Mouse (Mus musculus): Measurements from ENCODE around the gene Tmtc1. TPM values are rescaled to one million over a fixed set of nuclear protein-coding genes. Genes with fewer than 3 reads are reported as not detected.

Tmtc1 gene
- polyA plus RNA-seq, 1 experiment: not detected

DNA sequence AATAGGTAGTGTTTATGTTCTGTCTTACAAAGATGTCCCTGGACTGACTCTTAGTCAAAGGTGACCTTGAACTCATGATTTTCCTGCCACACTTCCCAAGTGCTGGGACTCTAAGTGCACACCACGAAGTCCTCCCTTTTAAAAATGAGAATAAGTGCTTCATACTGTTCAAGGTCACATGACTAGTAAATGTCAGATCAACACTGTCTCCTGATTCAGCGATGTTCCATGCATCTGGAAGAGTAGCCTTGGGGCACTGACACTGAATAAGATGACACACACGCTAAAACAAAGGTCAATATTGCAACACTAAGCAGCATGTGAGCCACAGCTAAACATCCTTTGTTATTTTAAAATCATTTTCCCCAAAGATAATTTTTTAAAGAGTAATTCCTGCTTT is 139.0 kb downstream of the Tmtc1 start:
- Histone ChIP-seq H3K4me3 (ENCODE audit: insufficient read depth, low read length) (no peak overlapping the region), H3K4me1 (ENCODE audit: control insufficient read depth, insufficient read depth, low read length) (no peaks in the 10 kb centered on the region), H3K27ac (ENCODE audit: insufficient read depth, low read depth, low read length) (no peak overlapping the region)
- TF ChIP-seq POLR2A (IDR thresholded peaks at IDR 0.05; ENCODE audit: borderline replicate concordance, low read depth, low read length) (no peak), CTCF (IDR thresholded peaks at IDR 0.05; ENCODE audit: low read depth, low read length) (no peak)

DNA sequence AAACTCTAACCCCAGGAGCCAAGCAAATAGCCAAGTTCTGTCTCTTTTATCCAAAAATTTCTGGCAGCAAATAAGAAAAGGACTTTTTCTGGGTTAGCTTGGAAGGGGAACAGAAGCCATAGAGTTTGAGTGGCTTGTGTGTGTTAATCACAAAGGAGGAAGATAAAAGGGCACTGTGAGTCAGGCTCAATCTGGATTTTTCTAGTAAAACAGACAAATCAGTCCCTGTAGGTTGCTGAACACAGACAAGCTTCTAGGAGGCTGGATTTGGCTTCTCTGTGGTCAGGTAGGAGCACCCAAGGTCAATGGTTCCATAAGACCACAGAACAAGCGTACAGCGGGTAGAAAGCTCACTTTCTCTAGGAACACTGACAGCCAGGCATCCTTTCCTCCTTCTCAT is 141.9 kb downstream of the Tmtc1 start:
- H3K27ac ChIP-seq (ENCODE audit: insufficient read depth, low read depth, low read length): no peak overlapping the region
- H3K4me1 ChIP-seq (ENCODE audit: control insufficient read depth, insufficient read depth, low read length): no peaks in the 10 kb centered on the region
- H3K4me3 ChIP-seq (ENCODE audit: insufficient read depth, low read length): no peak overlapping the region
- no peak for TF ChIP-seq CTCF (IDR thresholded peaks at IDR 0.05; ENCODE audit: low read depth, low read length)
- TF ChIP-seq POLR2A (IDR thresholded peaks at IDR 0.05; ENCODE audit: borderline replicate concordance, low read depth, low read length): no peak

- TF ChIP-seq POLR2A (IDR thresholded peaks at IDR 0.05; ENCODE audit: borderline replicate concordance, low read depth, low read length): no peak
- TF ChIP-seq CTCF (IDR thresholded peaks at IDR 0.05; ENCODE audit: low read depth, low read length): no peak
- Histone ChIP-seq H3K27ac (ENCODE audit: insufficient read depth, low read depth, low read length) (no peak overlapping the region), H3K4me1 (ENCODE audit: control insufficient read depth, insufficient read depth, low read length) (no peaks in the 10 kb centered on the region), H3K4me3 (ENCODE audit: insufficient read depth, low read length) (no peak overlapping the region)
Observed at GRCm38 (mm10) chr6:148297086-148297485, 147.1 kb downstream of the Tmtc1 start.

DNA sequence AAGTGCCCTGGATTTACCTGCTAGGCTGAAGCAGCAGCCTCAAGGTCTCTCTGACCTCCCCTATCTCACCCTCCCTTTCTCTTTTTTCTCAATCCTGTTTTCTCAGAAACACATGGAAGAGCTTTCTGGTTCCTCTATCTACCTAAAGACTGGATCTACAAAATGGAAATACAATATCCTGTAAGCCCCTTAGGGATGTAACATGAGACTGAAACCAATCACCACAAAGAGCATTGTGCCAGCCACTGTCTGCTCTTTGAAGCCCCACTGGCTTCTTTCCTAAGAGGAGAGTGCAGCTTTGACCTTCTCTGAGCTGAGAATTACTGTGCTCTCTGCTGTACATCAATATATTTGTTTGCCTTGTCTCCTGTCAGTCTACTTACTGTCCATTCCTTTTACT is 147.8 kb downstream of the Tmtc1 start:
- no peak for TF ChIP-seq POLR2A (IDR thresholded peaks at IDR 0.05; ENCODE audit: borderline replicate concordance, low read depth, low read length)
- no peak for TF ChIP-seq CTCF (IDR thresholded peaks at IDR 0.05; ENCODE audit: low read depth, low read length)
- Histone ChIP-seq H3K27ac (ENCODE audit: insufficient read depth, low read depth, low read length) (no peak overlapping the region), H3K4me1 (ENCODE audit: control insufficient read depth, insufficient read depth, low read length) (no peaks in the 10 kb centered on the region), H3K4me3 (ENCODE audit: insufficient read depth, low read length) (no peak overlapping the region)

DNA sequence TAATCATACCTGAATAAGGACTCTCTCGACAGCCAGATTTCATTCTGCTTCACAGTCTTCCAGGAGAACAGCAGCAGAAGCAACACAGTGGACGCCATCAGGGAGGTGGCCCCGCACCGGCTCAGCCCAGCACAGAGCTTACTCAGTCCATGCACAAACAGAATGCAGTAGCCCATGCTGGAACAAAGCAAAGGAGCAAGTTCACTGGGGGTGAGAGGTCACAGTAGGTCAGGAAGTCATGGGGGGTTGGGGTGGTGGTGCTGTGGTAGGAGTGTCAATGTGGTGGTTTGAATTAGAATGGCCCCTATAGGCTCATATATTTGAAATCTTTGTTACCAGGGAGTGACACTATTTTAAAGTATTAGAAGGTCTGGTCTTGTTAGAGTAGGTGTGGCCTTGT is 149.7 kb downstream of the Tmtc1 start:
- TF ChIP-seq POLR2A (IDR thresholded peaks at IDR 0.05; ENCODE audit: borderline replicate concordance, low read depth, low read length) (no peak), CTCF (IDR thresholded peaks at IDR 0.05; ENCODE audit: low read depth, low read length) (no peak)
- Histone ChIP-seq H3K4me3 (ENCODE audit: insufficient read depth, low read length) (no peak overlapping the region), H3K4me1 (ENCODE audit: control insufficient read depth, insufficient read depth, low read length) (no peaks in the 10 kb centered on the region), H3K27ac (ENCODE audit: insufficient read depth, low read depth, low read length) (no peak overlapping the region)

GRCm38 (mm10) chr6:148290865-148291264 is 153.3 kb downstream of the Tmtc1 start:
- Histone ChIP-seq H3K4me3 (ENCODE audit: insufficient read depth, low read length) (no peak overlapping the region), H3K27ac (ENCODE audit: insufficient read depth, low read depth, low read length) (no peak overlapping the region), H3K4me1 (ENCODE audit: control insufficient read depth, insufficient read depth, low read length) (no peaks in the 10 kb centered on the region)
- TF ChIP-seq CTCF (IDR thresholded peaks at IDR 0.05; ENCODE audit: low read depth, low read length) (no peak), POLR2A (IDR thresholded peaks at IDR 0.05; ENCODE audit: borderline replicate concordance, low read depth, low read length) (no peak)

DNA sequence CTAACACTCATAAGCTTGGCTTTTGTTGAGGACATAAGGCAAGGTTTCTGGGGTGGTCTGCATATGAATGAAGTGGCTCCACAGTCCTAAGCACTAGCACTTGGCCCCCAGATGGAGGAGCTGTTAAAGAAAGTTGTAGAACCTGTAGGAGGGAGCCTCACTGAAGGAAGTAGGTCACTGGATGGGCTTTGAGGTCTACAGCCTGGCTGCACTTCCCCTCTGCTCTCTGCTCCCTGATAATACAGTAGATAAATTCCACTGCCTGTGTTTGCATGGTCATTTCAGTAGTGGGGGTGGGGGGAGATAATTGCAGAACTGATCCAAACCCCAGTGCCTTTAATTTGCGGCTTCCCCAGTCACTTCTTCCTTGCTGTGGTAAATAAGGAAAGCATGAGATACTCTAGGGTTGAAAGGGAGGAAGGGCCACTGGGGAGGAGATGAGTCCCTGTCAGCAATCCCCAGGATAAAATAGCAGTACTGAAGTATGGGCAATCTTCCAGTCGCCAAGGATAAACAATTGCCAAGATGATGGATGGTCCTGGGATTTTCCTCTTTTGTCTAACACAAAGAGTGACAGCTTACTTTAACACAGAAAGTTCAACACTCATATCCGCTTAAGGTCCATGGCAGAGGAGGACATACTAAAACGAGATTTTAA is 160.8 kb downstream of the Tmtc1 start:
- no peak overlapping the region for H3K4me3 ChIP-seq (ENCODE audit: insufficient read depth, low read length)
- TF ChIP-seq POLR2A (IDR thresholded peaks at IDR 0.05; ENCODE audit: borderline replicate concordance, low read depth, low read length): no peak
- no peak for TF ChIP-seq CTCF (IDR thresholded peaks at IDR 0.05; ENCODE audit: low read depth, low read length)
- H3K4me1 ChIP-seq (ENCODE audit: control insufficient read depth, insufficient read depth, low read length): no peaks in the 10 kb centered on the region

DNA sequence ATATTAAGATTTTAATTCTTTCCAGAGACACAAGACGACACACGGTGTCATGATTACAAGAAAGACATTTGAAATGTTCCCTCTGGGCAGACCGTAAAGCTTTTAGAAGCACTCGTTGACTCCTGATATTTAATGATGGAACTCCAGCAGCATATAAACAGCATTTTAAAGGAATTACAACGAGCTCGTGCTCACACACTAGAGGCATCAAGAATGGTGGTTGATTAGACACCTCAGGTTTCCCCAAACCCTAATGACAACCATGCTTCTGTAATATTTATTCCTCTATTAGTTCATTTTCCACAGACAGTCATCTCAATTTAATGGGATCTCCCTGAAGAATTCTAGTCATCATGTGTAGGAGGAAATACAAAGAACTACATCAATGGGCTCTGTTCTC is 164.9 kb downstream of the Tmtc1 start:
- no peaks in the 10 kb centered on the region for H3K4me1 ChIP-seq (ENCODE audit: control insufficient read depth, insufficient read depth, low read length)
- H3K4me3 ChIP-seq (ENCODE audit: insufficient read depth, low read length): no peak overlapping the region
- TF ChIP-seq POLR2A (IDR thresholded peaks at IDR 0.05; ENCODE audit: borderline replicate concordance, low read depth, low read length) (no peak), CTCF (IDR thresholded peaks at IDR 0.05; ENCODE audit: low read depth, low read length) (no peak)
- H3K27ac ChIP-seq (ENCODE audit: insufficient read depth, low read depth, low read length): no peak overlapping the region

More for the DNA sequence above, 160.8 kb downstream of the Tmtc1 start:
- H3K27ac ChIP-seq (ENCODE audit: insufficient read depth, low read depth, low read length): no peak overlapping the region

- Histone ChIP-seq H3K4me1 (ENCODE audit: control insufficient read depth, insufficient read depth, low read length) (no peaks in the 10 kb centered on the region), H3K27ac (ENCODE audit: insufficient read depth, low read depth, low read length) (no peak overlapping the region), H3K4me3 (ENCODE audit: insufficient read depth, low read length) (no peak overlapping the region)
- TF ChIP-seq CTCF (IDR thresholded peaks at IDR 0.05; ENCODE audit: low read depth, low read length) (no peak), POLR2A (IDR thresholded peaks at IDR 0.05; ENCODE audit: borderline replicate concordance, low read depth, low read length) (no peak)
Observed at GRCm38 (mm10) chr6:148276418-148276817, 167.8 kb downstream of the Tmtc1 start.

GRCm38 (mm10) chr6:148275046-148275445 is 169.1 kb downstream of the Tmtc1 start:
- no peak overlapping the region for H3K27ac ChIP-seq (ENCODE audit: insufficient read depth, low read depth, low read length)
- H3K4me1 ChIP-seq (ENCODE audit: control insufficient read depth, insufficient read depth, low read length): no peaks in the 10 kb centered on the region
- no peak overlapping the region for H3K4me3 ChIP-seq (ENCODE audit: insufficient read depth, low read length)
- TF ChIP-seq POLR2A (IDR thresholded peaks at IDR 0.05; ENCODE audit: borderline replicate concordance, low read depth, low read length) (no peak), CTCF (IDR thresholded peaks at IDR 0.05; ENCODE audit: low read depth, low read length) (no peak)

All from bone marrow macrophage, adult 2 months (primary cell).